Mouse (Mus musculus): ENCODE results near the gene Scgb2b2. TPM values are rescaled to one million over a fixed set of nuclear protein-coding genes. Genes with fewer than 3 reads are reported as not detected.

The Scgb2b2 gene
- not detected in 2 replicates for polyA plus RNA-seq (2012)

DNA sequence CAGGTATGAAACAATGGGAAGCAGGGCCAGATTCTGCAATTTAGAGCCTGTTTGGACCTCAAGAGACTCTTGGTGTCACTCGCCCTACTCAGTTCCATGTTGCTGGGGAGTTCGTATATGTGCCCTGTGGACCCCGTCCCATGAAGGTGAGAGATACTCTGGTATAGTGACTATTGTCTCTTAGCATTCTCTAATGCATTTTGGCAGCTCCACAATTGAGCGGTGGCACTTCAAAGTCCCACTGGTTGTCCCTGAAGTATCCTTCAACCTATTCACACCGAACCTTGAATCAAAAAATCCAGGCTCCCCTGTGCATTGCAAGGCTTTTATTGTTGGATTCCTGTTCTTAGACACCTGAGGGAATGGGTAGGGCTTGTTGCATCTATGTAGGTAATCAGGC, at the start of gene Scgb2b2:
Gene Scgb2b2, plus strand, starts transcription at position 301 of the 400 bp plus-strand sequence.

DNA sequence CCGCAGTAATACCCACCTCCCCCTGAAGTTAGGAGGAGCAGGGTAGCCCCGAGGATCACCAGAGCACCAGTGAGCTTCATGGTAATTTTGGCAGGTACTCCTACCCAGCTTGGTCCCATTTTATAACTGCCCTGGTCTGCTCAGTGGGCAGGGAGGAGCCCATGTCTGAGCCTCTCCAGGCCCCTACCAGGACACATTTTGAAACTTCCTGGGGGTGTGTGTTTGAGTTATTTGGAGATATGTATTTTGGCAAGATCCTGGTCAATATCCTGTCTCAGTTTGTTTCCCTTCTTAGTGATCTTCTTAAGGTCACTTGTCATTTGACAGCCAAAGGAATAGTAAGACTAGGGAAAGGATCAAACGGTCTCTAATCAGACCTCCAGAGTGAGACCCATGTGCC, 1.4 kb downstream of the Scgb2b2 start, which contains the start of gene Scgb1b2:
Gene Scgb1b2, minus strand, starts transcription at position 101 of the 400 bp plus-strand sequence.

Other genes starting within 250 kb of the Scgb2b2 start
- 870 and 944 TPM in 2 replicates for gene Fxyd5, start 248.0 kb upstream of the Scgb2b2 start, polyA plus RNA-seq (2012)
- 0.36 and 1.3 TPM in 2 replicates for gene Fxyd7, start 239.0 kb upstream of the Scgb2b2 start, polyA plus RNA-seq (2012)
- gene Fxyd1, start 233.3 kb upstream of the Scgb2b2 start, polyA plus RNA-seq (2012): 4.9 and 6.1 TPM in 2 replicates
- 0.01 TPM in 1 of 2 replicates, not detected in the other for gene Lgi4, start 231.2 kb upstream of the Scgb2b2 start, polyA plus RNA-seq (2012)
- not detected in 2 replicates for gene Fxyd3, start 213.8 kb upstream of the Scgb2b2 start, polyA plus RNA-seq (2012)
- gene Hpn, start 175.2 kb upstream of the Scgb2b2 start, polyA plus RNA-seq (2012): 25.3 and 28.7 TPM in 2 replicates
- gene Scn1b, start 163.5 kb upstream of the Scgb2b2 start, polyA plus RNA-seq (2012): 4.3 TPM in 2 replicates
- 206 and 233 TPM in 2 replicates for gene Gramd1a, start 134.6 kb upstream of the Scgb2b2 start, polyA plus RNA-seq (2012)
- not detected in 2 replicates for gene Scgb1b2, start 1.3 kb downstream of the Scgb2b2 start, polyA plus RNA-seq (2012)
- not detected in 2 replicates for gene Scgb2b3, start 71.6 kb downstream of the Scgb2b2 start, polyA plus RNA-seq (2012)
- gene Scgb1b3, start 85.1 kb downstream of the Scgb2b2 start, polyA plus RNA-seq (2012): not detected in 2 replicates